In genomic region chr10:117417772-117418667, GRCm38 (mm10) we compare ENCODE assay signal across 8 mouse cellular contexts. TPM values are rescaled to one million over a fixed set of nuclear protein-coding genes. Genes with fewer than 3 reads are reported as not detected.
DNase-seq lines count a peak whose midpoint lies in the region; ATAC-seq and TF ChIP-seq lines count a peak whose summit lies in the region.

No protein-coding gene starts in this region.

- no peaks in the 10 kb centered on the region for H3K36me3 ChIP-seq in forebrain, embryonic 13.5 days (ENCODE audit: poor library complexity, severe bottlenecking)
- H3K36me3 ChIP-seq in spleen, adult 2 months (ENCODE audit: control insufficient read depth, insufficient read depth, low read length), result no peaks in the 10 kb centered on the region

- H3K9me3 ChIP-seq in forebrain, embryonic 13.5 days (replicated peaks), result no peaks in the 10 kb centered on the region

- H3K27ac ChIP-seq in forebrain, embryonic 13.5 days, result peak overlapping the region; percentile 70
- no peak overlapping the region; the same call in 1 of the 2 replicates for H3K27ac ChIP-seq in spleen, adult 2 months (ENCODE audit: insufficient read depth, low read length)

- peak; percentile 12 for DNase-seq in kidney, adult 11 months
- DNase-seq in kidney, adult 8-10 months, result no peak
- peak; percentile 29 for DNase-seq in kidney, postnatal 14 days
- DNase-seq in lung, postnatal 36 days, result peak; percentile 65
- peak; percentile 41 to 52 for DNase-seq in spleen, adult 2 months (ENCODE audit: low read depth in 1 of 2, low spot score in 2 of 2)
- DNase-seq in ovary, postnatal 14 days (ENCODE audit: low spot score), result no peak

- peak overlapping the region; percentile 52 for H3K4me2 ChIP-seq in forebrain, embryonic 13.5 days

- H3K4me1 ChIP-seq in forebrain, embryonic 13.5 days, result peaks cover 29% of the 10 kb centered on the region
- H3K4me1 ChIP-seq in spleen, adult 2 months (ENCODE audit: control insufficient read depth, insufficient read depth, insufficient read length), result peaks cover 4% of the 10 kb centered on the region; the same call in 1 of the 2 replicates

- peak overlapping the region; percentile 27 for H3K9ac ChIP-seq in forebrain, embryonic 13.5 days

- WGBS in forebrain, embryonic 13.5 days, result 28% methylated on average over 18 of the region's 18 CpGs
- 9% methylated on average over 18 of the region's 18 CpGs for WGBS in spleen, adult 2 months

- peak; percentile 73 for ATAC-seq in activated CD4-positive, CD25-positive, alpha-beta regulatory T cell, adult 4 months
- ATAC-seq in forebrain, embryonic 13.5 days, result peak; percentile 81

- peak overlapping the region; percentile 25 for H3K4me3 ChIP-seq in forebrain, embryonic 13.5 days
- peak overlapping the region; percentile 50 for H3K4me3 ChIP-seq in spleen, adult 2 months (ENCODE audit: extremely low read depth, insufficient read depth, insufficient read length)

- no peak for TF ChIP-seq POLR2A in spleen, adult 2 months (IDR thresholded peaks at IDR 0.05; ENCODE audit: low read depth, low read length)

- no peak for TF ChIP-seq CTCF in spleen, adult 2 months (IDR thresholded peaks at IDR 0.05; ENCODE audit: extremely low read depth, insufficient read depth, insufficient read length, insufficient replicate concordance)

- peaks cover 2% of the 10 kb centered on the region; the same call in 1 of the 2 replicates for H3K27me3 ChIP-seq in forebrain, embryonic 13.5 days
- no peaks in the 10 kb centered on the region for H3K27me3 ChIP-seq in spleen, adult 2 months (ENCODE audit: control insufficient read depth, insufficient read depth, low read length)

RNA-seq across cellular contexts. Expression of gene Cpsf6, which starts 38.2 kb away (rescaled TPM):
- 100 to 1,000 TPM; 109 to 110 TPM for polyA plus RNA-seq in activated CD4-positive, CD25-positive, alpha-beta regulatory T cell, adult 4 months (2017; shearing (Covaris generic))
- 242 and 248 TPM in 2 replicates for polyA plus RNA-seq in forebrain, embryonic 13.5 days (2015; fragmentation: Nextera tagmentation; extraction: Ambion mirVana)
- 51.9 and 79.8 TPM in 2 replicates for polyA plus RNA-seq in spleen, adult 2 months (2012; rRNA removed)

Comparison
In these comparisons a context has a peak if more than half of its experiments do, and no peak if none do; other contexts are left out.
1. DNase-seq: peak in kidney, adult 11 months (single experiment), kidney, postnatal 14 days (single experiment), lung, postnatal 36 days (single experiment) and spleen, adult 2 months (2 of 2); none in kidney, adult 8-10 months (0 of 2) and ovary, postnatal 14 days (single experiment).